Mouse (Mus musculus) embryonic stem cell, embryonic (primary cell): Measurements from ENCODE around the gene Wnk2.

Experiments
- CTCF ChIA-PET, 4 experiments: fragments of 300-600 bp in 2 of 4; fragments of 350-600 bp in 2 of 4; sonication (Branson Sonifier 250); formaldehyde crosslinking; loops; one replicate each; lab custom pipeline; 2022; ENCODE audit warnings: inconsistent platforms in 2 of 4; lab: Charles Lee
- POLR2A ChIA-PET, 4 experiments: fragments of 300-600 bp in 2 of 4; fragments of 350-600 bp in 2 of 4; sonication (Branson Sonifier 250); formaldehyde crosslinking; loops; one replicate each; lab custom pipeline; 2022; ENCODE audit warnings: antibody characterized with exemption in 4 of 4, inconsistent platforms in 1 of 4; lab: Charles Lee

The Wnk2 gene

GRCm38 (mm10) chr13:49147858-49148226 lies at the start of gene Wnk2:
Gene Wnk2, minus strand, starts transcription at chr13:49148014.
- ChIA-PET CTCF (interaction anchor here in 2 of 4 experiments (0.8 to 1.9 kb wide), 4 partner anchors 9 to 494 kb away, joined by 3 to 8 read pairs (median 4); no protein-coding TSS in a partner anchor), POLR2A (interaction anchor here in 3 of 4 experiments (0.6 to 1.7 kb wide), 9 partner anchors 9 to 343 kb away, joined by 3 to 30 read pairs (median 4); partner anchors contain the start of gene Ninj1 (in 1 of the 3))

- ChIA-PET CTCF (no interaction called here), POLR2A (interaction anchor here in 2 of 4 experiments (1.0 to 21.1 kb wide), 2 partner anchors 9 to 13 kb away, joined by 5 to 244 read pairs; partner anchors contain the start of gene Ninj1 (in 2 of the 2))
These were observed 49.0 kb upstream of the Wnk2 start for GRCm38 (mm10) chr13:49196766-49197165.

GRCm38 (mm10) chr13:49196211-49196610 lies 48.4 kb upstream of the Wnk2 start:
- CTCF ChIA-PET: no interaction called here
- POLR2A ChIA-PET: interaction anchor here in 1 of 4 experiments (21.1 kb wide), 1 partner anchor 12 kb away, joined by 244 read pairs; the partner anchor contains the start of gene Ninj1

GRCm38 (mm10) chr13:49195651-49196050 lies 47.8 kb upstream of the Wnk2 start:
- ChIA-PET CTCF (no interaction called here), POLR2A (interaction anchor here in 2 of 4 experiments (1.7 to 21.1 kb wide), 2 partner anchors 11 to 12 kb away, joined by 8 to 244 read pairs; partner anchors contain the start of gene Ninj1 (in 1 of the 2))

GRCm38 (mm10) chr13:49194811-49195210 lies 47.0 kb upstream of the Wnk2 start:
- ChIA-PET POLR2A (interaction anchor here in 3 of 4 experiments (0.6 to 21.1 kb wide), 3 partner anchors 11 to 927 kb away, joined by 5 to 244 read pairs (median 8); partner anchors contain the start of gene Ninj1 (in 1 of the 3)), CTCF (no interaction called here)

GRCm38 (mm10) chr13:49193650-49194049 lies 45.8 kb upstream of the Wnk2 start:
- POLR2A ChIA-PET: interaction anchor here in 1 of 4 experiments (1.2 to 21.1 kb wide), 4 partner anchors 9 to 21 kb away, joined by 3 to 244 read pairs (median 4); partner anchors contain the start of gene Ninj1
- CTCF ChIA-PET: no interaction called here

GRCm38 (mm10) chr13:49192156-49192855 lies 44.5 kb upstream of the Wnk2 start:
- POLR2A ChIA-PET: interaction anchor here (0.5 to 21.1 kb wide), 9 partner anchors 8 to 660 kb away, joined by 3 to 244 read pairs (median 4); partner anchors contain the start of genes Card19 (in 1 of the 4) and Ninj1 (in 1 of the 4)

GRCm38 (mm10) chr13:49191673-49192035 lies 43.8 kb upstream of the Wnk2 start:
- ChIA-PET CTCF (no interaction called here), POLR2A (interaction anchor here in 3 of 4 experiments (1.0 to 21.1 kb wide), 6 partner anchors 7 to 23 kb away, joined by 3 to 244 read pairs (median 8); partner anchors contain the start of genes Card19 (in 1 of the 3) and Ninj1 (in 1 of the 3))

More at GRCm38 (mm10) chr13:49192156-49192855, 44.5 kb upstream of the Wnk2 start:
- CTCF ChIA-PET: interaction anchor here in 1 of 4 experiments (0.8 kb wide), 1 partner anchor 36 kb away, joined by 3 read pairs; no protein-coding TSS in a partner anchor

GRCm38 (mm10) chr13:49190876-49191672 lies 43.3 kb upstream of the Wnk2 start:
- POLR2A ChIA-PET: interaction anchor here in 3 of 4 experiments (0.6 to 21.1 kb wide), 10 partner anchors 7 to 175 kb away, joined by 3 to 244 read pairs (median 5); partner anchors contain the start of genes Card19 (in 1 of the 3) and Ninj1 (in 1 of the 3)
- CTCF ChIA-PET: interaction anchor here in 1 of 4 experiments (0.6 kb wide), 1 partner anchor 30 kb away, joined by 4 read pairs; no protein-coding TSS in a partner anchor

- POLR2A ChIA-PET: interaction anchor here in 3 of 4 experiments (0.8 to 21.1 kb wide), 13 partner anchors 6 to 219 kb away, joined by 3 to 244 read pairs (median 9); partner anchors contain the start of genes Card19 (in 1 of the 3) and Ninj1 (in 1 of the 3)
- CTCF ChIA-PET: interaction anchor here in 3 of 4 experiments (0.6 to 1.6 kb wide), 3 partner anchors 31 to 536 kb away, joined by 3 to 4 read pairs (median 3); no protein-coding TSS in a partner anchor
These were observed 42.4 kb upstream of the Wnk2 start for GRCm38 (mm10) chr13:49189970-49190870.

GRCm38 (mm10) chr13:49188966-49189360 lies 41.1 kb upstream of the Wnk2 start:
- ChIA-PET CTCF (interaction anchor here in 2 of 4 experiments (1.3 to 1.6 kb wide), 2 partner anchors 31 to 535 kb away, joined by 3 read pairs; no protein-coding TSS in a partner anchor), POLR2A (interaction anchor here (0.5 to 12.2 kb wide), 18 partner anchors 9 to 521 kb away, joined by 3 to 244 read pairs (median 5); partner anchors contain the start of gene Card19 (in 1 of the 4))

GRCm38 (mm10) chr13:49188219-49188965 lies 40.6 kb upstream of the Wnk2 start:
- ChIA-PET POLR2A (interaction anchor here (0.5 to 12.2 kb wide), 50 partner anchors 8 to 642 kb away, joined by 3 to 244 read pairs (median 5); partner anchors contain the start of genes Bicd2 (in 2 of the 4), Card19 (in 2 of the 4) and Susd3 (in 1 of the 4)), CTCF (interaction anchor here in 2 of 4 experiments (0.6 to 1.6 kb wide), 4 partner anchors 10 to 141 kb away, joined by 3 read pairs; no protein-coding TSS in a partner anchor)

GRCm38 (mm10) chr13:49187288-49188218 lies 39.7 kb upstream of the Wnk2 start, which contains the start of gene Ninj1:
Gene Ninj1, plus strand, starts transcription at chr13:49187485.
- POLR2A ChIA-PET: interaction anchor here in 3 of 4 experiments (0.5 to 12.2 kb wide), 61 partner anchors 8 to 642 kb away, joined by 3 to 244 read pairs (median 5); partner anchors contain the start of genes Card19 (in 3 of the 3), Bicd2 (in 2 of the 3), Susd3 (in 1 of the 3) and Wnk2 (in 1 of the 3)
- CTCF ChIA-PET: interaction anchor here in 3 of 4 experiments (0.6 to 1.6 kb wide), 4 partner anchors 18 to 549 kb away, joined by 3 to 7 read pairs (median 3); no protein-coding TSS in a partner anchor

- POLR2A ChIA-PET: interaction anchor here (0.6 to 12.2 kb wide), 45 partner anchors 7 to 641 kb away, joined by 3 to 244 read pairs (median 5); partner anchors contain the start of genes Card19 (in 3 of the 4), Bicd2 (in 1 of the 4) and Wnk2 (in 1 of the 4)
These were observed 39.0 kb upstream of the Wnk2 start for GRCm38 (mm10) chr13:49186798-49187287.

More at GRCm38 (mm10) chr13:49186798-49187287, 39.0 kb upstream of the Wnk2 start:
- CTCF ChIA-PET: interaction anchor here in 3 of 4 experiments (0.6 to 0.8 kb wide), 3 partner anchors 24 to 549 kb away, joined by 3 to 7 read pairs (median 3); no protein-coding TSS in a partner anchor
